Mouse (Mus musculus) R1 (cell line): ENCODE results near the gene Agap1.

Source experiments
- DNase-seq: peaks from one replicate; pipeline ENCODE4 v3.0.0-alpha.2; 2018; ENCODE audit warnings: low read depth, low spot score

Agap1 gene

GRCm38 (mm10) chr1:89544094-89544493 lies 89.5 kb downstream of the Agap1 start:
- DNase-seq: no peak

DNA sequence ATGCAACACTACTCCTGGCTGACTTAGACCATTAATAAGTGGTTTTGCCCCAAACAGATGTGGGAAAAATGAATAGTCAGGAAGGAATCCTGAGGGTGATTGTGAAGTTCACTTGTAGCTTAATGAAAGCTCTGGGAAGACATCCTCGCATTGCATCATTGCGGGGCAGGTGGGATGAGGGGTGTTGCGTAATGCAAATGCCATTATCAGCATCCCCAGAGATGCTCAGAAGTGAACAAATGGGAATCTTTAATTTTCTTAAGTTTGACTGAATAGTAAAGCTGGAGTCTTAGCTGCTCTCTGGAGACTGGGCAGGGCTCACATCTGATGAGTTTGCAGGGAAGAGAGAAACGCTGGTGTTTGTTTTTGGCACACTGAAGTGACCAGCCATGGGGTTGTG lies 90.5 kb downstream of the Agap1 start:
- DNase-seq: no peak

DNA sequence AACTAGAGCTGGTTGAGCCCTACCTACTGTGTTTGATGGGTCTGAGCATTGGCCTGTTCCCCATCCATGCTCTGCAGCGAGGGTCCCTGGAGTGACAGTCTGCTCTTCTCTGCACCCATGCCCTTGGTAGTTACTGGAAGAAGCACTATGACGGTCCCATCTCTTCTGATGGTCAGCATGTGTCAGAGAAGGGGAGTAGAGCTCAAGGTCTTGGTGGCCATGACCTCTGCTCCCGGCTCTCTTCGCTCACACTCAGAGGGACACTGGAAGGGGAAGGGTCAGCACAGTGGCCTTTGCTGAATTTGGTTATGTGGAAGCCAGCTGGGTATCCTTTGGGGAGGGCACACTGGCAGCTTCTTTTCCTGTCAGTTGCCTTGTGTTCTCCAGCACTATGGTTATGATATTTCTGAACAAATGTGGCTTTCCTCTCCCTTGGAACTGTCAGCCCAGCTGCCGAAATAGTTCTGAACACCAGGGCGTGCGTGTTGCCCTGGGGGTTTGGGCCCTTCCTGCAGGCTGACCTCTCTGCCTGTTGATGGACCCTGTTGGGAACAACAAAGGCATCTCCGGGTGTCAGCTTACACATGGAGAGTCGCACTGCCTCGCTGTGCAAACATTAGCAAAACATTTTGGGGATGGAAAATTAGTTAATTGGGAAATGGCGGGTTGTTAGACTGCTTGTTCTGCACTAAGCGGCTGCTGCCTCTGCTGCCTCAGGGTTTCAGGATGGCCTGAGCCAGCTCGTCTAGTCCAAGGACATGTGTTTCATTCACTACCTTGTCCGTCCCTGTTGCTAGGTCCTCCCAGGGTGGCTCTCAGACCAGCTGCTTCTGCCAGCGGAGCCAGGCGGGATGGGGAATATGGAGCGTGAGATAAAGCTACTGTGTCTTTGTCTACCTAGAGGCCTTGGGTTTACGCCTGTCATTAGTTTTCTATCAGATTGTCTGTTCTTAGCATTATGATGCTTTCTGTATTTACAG lies 93.2 kb downstream of the Agap1 start:
- DNase-seq: no peak

DNA sequence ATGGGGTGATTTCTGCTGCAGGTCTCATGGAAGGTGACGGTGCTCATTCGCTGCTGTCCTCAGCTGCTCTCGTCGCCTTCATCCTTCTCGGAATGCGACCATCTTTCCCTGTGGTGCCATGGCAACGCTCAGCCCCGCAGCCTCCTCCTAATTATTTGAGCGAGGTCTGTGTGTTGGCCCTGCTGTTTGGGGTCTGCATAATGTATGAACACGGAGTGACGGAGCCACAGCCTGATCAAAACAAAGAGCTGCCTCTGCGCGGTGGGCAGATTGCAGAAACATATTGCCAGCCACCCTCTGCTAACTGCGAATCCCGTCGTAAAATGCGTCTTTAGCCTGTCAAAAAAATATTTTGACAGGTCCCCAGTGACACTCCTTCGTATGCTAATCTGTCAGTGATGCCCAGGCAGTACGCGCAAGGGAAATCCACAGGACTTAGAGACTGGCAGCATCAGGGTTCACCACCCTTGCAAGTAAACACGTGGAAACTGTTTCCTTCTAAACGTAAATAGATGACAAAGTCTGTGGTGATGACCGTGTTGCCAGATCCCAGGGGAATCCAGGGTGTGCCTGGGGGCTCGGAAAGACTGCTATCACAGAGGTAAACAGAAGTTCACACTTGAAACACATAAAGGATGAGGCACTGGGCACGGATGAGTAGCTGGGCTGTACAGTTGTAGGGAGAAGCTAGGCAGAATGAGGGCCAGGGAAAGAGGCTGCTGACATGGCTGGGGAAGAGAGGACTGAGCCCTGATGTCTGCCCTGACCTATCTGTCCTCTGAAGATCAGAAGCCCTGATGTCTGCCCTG lies 95.7 kb downstream of the Agap1 start:
- no peak for DNase-seq

DNA sequence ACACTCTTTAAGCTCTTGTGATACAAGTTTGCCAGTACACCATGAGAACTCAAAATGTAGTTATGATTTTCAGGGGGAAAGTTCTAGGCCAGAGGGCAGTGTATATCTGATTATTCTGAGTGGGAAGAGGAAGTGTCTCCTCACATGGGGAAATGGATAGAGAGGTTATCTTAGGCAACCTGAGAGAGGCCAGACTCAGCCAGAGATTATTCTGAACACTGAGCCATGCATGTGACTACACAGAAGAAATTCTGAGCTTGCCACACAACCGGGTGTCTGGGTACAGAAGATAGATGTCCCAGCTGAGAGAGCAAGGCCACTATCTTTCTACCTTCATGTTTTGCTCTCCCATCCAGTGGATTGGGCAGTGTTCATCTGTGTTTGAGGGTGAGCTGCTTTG lies 97.9 kb downstream of the Agap1 start:
- DNase-seq: no peak

DNA sequence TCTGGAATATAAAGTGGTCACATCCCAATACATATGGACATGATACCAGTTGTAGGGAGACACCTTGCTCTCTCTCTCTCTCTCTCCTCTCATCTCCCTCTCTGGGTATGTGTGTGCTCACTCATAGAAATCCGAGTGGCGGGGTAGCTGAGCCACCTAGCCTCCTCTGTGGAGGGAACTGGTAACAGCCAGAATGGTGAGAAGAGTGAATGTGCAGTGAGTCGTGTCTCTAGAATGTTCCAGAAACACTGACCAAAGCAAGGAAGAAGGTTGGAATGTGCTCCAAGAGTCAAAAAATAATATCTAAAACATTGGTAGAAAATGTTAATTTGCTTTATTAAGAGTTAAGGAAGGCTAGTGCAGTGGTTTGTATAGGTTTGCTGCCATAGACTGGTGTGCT lies 99.2 kb downstream of the Agap1 start:
- DNase-seq: no peak

- no peak for DNase-seq
Observed at GRCm38 (mm10) chr1:89554969-89555856, 100.6 kb downstream of the Agap1 start.

DNA sequence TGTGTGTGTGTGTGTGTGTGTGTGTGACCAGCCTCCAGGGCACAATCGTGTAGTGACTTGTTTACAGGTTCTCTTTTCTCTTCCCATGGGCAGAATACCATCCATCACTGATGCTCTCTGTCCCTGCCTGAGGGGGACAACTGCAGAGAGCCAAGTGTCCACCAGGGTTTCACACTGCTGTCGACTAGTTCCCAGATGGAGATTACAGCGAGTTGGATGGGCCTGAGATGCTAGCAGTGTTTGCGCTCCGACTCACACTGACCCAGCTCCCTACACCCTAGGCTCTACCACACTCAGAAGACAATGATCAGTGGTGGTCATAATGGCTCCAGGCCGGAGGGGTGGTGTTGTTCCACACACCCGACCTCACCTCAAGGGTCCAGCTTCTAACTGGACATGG lies 101.4 kb downstream of the Agap1 start:
- no peak for DNase-seq

GRCm38 (mm10) chr1:89557401-89557800 lies 102.8 kb downstream of the Agap1 start:
- no peak for DNase-seq

GRCm38 (mm10) chr1:89558080-89558479 lies 103.5 kb downstream of the Agap1 start:
- DNase-seq: no peak

- no peak for DNase-seq
Observed at GRCm38 (mm10) chr1:89563399-89563798, 108.8 kb downstream of the Agap1 start.

- DNase-seq: peak; percentile 25
Observed at GRCm38 (mm10) chr1:89566578-89567488, 112.2 kb downstream of the Agap1 start.

DNA sequence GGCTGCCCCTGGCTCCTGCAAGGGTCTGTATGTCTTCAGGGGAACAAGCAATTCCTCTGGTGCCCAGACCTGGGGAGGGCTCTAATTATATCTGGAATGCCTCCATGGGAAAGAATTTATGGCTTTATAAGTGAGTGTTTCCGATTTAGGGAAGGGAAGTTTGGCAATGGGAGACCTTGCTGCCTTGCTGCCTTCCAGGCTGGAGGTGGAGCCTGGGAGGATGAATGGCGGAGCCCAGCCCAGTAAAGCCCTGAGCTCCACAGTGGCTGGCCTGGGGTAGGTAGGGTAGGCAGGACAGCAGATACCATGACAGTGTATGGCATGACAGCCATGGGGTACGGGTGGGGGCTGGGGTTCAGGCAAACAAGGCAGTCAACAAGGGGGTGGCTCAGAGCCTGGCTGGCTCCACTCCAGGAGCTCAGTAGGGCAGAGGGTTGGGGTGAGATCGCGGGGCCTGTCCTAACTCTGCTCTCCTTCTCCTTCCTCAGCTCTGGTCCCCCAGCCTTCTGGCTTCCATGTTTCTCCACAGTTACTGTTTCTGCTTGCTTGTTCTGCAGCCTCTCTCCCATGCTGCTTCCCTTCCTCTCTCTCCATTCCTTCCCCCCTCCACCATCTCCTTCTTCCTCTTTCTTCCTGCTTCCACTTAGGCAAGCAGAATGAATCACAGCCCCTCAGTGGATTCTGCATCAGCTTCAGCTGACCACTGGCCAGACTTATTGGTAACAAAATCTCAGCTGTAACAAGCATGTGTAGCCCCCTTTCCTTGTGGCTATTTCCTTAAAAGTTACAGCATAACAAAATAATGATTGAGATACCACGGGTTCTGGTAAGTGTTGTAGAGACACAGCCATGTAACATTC lies 114.2 kb downstream of the Agap1 start:
- no peak for DNase-seq

- no peak for DNase-seq
Observed at GRCm38 (mm10) chr1:89570522-89571299, 116.1 kb downstream of the Agap1 start.

- no peak for DNase-seq
Observed at GRCm38 (mm10) chr1:89573486-89573885, 118.9 kb downstream of the Agap1 start.

DNA sequence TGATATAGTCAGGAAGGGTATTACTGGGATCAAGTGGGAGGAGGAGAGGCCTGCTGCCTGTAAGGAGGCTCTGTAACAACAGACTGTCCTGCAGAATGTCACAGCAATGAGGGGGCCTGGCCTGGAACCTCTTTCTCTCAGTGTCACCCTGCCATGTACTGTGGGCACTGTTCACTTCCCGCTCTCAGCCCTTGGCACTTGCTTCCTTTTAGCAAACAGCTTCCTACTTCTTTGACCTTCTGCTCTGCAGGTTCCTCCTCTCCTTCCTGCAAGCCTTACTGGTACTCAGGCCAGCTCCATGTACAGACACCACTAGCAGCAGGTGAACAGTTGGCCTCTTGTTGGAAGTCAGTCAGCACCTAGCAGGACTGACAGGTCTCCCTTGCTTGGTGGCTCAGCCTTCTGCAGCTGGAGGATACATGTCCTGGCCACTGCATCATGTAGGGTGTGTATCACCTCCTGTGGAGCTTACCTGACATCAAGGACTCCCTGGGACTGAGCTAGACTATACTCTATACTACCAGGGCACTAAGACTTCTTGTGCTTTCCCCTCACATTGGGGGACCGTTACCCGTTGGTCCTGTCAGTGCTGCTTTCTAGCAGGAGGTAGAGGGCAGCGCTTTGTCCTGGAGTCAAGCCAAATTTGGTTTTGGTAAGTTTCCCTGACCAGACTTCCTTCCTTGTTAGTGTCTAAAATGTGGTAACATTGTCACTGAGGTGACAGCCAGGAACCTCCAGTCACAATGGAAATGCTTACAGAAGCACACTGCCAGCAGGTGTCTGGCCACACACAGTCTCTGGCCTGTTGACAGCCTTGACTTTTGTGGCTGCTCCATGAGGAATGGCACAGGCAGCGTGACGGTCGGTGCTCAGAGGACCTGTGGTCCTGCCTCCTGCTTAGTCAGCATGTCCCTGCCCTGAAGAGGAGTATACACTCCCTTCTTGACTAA lies 120.6 kb downstream of the Agap1 start:
- no peak for DNase-seq

- DNase-seq: no peak
Observed at GRCm38 (mm10) chr1:89576174-89576890, 121.7 kb downstream of the Agap1 start.
